Mouse (Mus musculus) right cerebral cortex, postnatal 36 days (tissue): ENCODE data around the gene Pcdh7.

Experiments
- DNase-seq, 2 experiments: peaks; one replicate each; pipeline ENCODE4 v3.0.0; 2022; ENCODE audit warnings: low spot score in 2 of 2, mixed read lengths in 1 of 2

Pcdh7 gene

DNA sequence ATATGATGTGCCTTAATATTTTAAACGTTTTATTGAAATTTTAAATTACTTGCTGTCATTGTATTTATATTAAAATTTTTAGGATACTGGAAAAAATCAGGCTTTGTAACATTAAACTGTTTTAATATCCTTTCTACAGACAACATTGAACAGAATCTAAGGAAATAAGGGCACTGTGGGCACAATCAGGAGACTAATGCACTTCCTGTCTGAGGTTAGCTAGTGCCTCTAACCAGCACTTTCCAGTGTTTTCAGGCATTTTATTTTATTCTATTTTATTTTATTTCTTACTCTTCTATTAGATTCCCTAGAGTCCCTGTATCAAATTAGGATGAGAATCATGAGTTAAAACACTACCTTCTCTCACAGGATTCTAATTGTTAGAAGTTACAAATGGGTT is 28.1 kb downstream of the Pcdh7 start:
- no peak for DNase-seq

- no peak for DNase-seq
Measured at GRCm38 (mm10) chr5:57750320-57750719, 32.6 kb downstream of the Pcdh7 start.

DNA sequence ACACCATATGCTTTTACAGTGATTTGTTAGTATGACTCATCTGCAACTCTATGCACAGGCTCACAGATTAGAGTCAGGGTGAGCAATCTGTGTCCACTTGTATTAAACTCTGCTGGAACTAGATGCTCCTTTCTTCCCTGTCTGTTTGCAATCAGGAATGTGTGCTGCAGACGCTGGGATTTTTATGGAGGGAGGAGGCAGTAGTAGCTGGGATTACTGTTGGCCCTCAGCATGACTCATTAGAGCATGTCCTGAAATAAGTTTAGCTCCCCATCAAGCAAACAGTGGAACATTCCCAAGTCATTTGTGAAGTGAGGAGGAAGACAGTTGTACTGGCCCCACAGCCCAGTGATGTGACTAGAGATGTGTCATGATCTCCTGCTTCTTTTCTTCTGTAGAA is 38.0 kb downstream of the Pcdh7 start:
- DNase-seq, result peak in 1 of 2 experiments; percentile 9

DNA sequence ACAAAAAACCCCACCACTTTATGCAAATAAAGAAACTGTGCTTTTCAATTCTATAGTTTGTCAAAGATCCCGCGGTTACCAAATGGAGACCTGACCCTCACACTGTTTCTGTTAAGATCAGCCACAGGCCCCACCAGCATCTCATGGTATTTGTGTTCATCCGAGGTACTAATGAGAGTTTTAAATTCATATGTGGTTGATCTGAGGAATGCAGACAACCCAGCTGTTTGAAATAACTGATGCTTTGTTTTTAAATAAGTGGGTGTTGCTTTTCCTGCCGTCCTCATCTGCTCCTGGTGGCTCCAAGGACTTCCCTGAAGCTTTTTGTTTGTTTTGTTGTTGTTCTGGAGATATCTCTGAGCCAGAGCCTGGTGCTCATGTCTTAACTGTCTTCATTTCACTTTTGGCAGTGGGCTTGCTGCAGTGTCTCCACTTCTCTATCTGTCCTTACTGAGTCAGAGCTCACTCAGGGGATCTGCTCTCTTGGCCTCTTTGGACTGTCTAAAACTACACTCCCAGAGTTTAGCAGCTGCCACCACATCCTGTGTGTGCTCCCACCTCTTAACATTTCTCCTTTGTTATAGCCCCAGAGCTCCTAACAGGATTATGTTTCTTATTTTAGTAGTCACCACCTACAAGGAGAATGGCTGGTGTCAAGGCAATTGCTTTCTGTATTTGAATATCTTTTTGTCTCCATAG is 39.1 kb downstream of the Pcdh7 start:
- no peak for DNase-seq

- DNase-seq, result no peak
Measured at GRCm38 (mm10) chr5:57757436-57757898, 39.7 kb downstream of the Pcdh7 start.

DNA sequence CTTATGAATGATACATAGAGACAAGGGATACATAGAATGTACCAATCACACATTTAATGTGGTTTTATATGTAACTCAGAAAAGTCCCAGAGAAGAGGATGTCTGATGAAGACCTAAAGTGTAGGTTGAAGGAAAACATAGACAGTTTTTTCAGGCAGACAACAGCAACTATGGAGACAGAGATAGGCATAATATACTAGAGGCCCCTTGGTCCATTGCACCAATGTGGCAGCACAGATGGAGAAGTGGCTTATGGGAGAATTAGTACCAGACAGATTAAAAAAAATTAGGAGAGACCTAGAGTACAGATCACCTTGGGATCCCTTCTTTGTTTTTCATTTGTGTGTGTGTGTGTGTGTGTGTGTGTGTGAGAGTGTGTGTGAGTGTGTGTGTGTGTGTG is 41.2 kb downstream of the Pcdh7 start:
- DNase-seq, result no peak

- DNase-seq, result no peak
Measured at GRCm38 (mm10) chr5:57760069-57761063, 42.6 kb downstream of the Pcdh7 start.

DNA sequence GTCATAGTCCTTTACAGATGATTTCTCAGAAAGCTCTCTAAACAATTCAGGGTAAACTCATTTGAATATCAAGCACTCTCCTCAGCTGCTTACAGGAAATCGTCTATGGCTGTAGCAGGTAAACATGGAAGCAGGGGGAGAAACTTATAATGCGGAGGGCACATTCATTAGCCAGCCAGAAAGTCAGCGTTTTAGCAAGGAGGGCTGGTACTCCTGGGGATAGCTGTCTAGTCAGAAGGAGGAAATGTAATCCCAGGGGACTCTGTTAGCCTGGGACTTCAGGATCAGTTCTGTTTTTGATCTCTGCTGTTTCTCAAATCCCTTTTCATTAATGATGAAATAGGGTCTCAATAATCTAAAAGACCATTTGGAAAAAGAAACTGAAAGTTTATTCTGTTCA is 47.6 kb downstream of the Pcdh7 start:
- DNase-seq, result no peak

- DNase-seq, result no peak
Measured at GRCm38 (mm10) chr5:57767346-57767745, 49.6 kb downstream of the Pcdh7 start.

- DNase-seq, result no peak
Measured at GRCm38 (mm10) chr5:57768469-57769022, 50.8 kb downstream of the Pcdh7 start.

DNA sequence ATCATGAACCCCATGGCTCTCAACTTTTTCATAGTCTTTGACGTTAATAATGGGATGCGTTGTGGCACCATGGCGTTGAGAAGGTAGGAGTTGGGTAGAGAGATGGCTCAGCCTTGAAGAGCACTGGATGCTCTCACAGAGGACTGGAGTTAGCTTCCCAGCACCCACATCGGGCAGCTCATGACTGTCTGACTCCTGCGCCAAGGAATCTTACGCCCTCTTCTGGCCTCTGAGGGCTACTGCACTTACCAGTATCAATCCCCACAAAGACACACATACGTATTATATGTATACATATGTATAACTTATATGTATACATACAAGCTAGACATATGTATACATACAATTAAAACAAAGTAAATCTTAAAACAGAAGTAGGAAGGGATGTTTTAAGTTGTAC is 51.9 kb downstream of the Pcdh7 start:
- DNase-seq, result no peak

- DNase-seq, result no peak
Measured at GRCm38 (mm10) chr5:57770364-57770763, 52.6 kb downstream of the Pcdh7 start.

GRCm38 (mm10) chr5:57771122-57771521 is 53.4 kb downstream of the Pcdh7 start:
- DNase-seq, result no peak

DNA sequence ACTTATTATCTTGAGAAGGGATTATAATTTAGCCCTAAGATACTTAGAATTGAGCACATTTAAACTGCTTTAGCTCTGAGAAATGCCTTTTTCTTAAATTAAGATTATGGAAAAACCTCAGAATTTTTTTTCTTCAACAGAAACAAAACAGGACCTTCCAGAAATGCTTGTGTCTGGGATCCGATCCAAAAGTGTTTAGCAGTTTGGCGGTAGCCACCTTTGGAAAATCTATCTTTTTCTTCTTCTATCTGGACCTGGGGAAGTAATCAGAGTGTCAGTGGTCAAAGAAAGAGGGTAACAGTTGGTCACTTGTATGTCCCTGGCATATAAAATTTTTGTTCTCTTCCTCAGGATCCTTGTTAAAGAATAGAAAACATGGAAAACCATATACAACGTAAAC is 54.9 kb downstream of the Pcdh7 start:
- DNase-seq, result no peak

DNA sequence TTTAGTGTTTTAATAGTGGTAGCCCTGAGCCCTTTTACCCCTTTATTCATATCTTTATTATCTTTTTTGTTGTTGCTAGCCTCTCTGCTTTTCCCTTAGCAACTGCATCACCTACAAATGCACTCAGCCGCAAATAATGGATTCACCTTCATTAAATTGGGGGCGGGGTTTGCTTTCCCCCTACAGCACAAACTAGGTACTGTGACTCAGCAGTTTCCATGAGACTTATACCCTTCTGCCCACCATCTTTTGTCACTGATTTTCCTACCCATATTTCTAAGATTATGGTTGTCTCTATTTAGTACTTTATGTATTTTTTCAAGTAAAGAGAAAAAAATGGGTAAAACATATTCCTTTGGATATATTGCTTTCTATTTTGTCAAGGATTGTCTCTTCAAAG is 56.7 kb downstream of the Pcdh7 start:
- DNase-seq, result no peak

GRCm38 (mm10) chr5:57778093-57778492 is 60.3 kb downstream of the Pcdh7 start:
- no peak for DNase-seq

DNA sequence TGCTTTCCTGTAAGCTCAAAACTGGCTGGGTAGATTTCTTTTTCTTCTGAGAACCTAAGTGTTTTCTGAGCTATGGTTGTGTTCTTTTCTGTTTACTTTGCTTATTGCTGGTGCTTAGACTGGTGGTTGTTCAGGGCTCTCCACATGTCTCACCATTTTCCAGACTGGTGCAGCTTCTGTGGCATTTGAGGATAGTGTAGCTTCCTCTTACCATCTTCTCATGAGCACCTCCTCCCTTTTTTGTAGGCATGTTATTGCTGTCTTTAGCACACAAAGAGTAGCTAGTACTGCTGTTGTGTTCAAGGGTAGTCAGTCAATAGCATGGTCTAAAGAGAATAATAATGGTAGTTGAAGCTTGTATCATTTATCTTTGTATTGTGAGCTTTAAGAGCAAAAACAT is 62.2 kb downstream of the Pcdh7 start:
- no peak for DNase-seq

DNA sequence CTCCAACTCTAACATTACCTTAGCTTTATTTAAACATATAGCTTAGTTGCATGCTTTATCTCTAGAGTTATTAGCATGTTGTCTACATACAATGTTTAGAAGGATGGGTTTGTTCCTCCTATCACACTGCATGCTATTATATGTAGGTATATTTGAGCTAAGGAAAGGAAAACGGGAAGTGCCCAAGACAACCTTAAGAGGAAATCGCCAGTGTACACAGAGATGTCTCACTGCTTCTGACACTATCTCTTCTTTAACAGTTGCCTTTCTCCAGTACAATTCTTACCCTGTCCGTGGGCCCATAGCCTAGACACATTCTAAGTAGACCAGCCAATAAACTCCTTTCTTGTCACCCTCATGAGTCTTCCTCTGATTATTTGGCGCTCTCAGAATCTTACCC is 62.8 kb downstream of the Pcdh7 start:
- DNase-seq, result no peak

GRCm38 (mm10) chr5:57781950-57782349 is 64.2 kb downstream of the Pcdh7 start:
- DNase-seq, result no peak

DNA sequence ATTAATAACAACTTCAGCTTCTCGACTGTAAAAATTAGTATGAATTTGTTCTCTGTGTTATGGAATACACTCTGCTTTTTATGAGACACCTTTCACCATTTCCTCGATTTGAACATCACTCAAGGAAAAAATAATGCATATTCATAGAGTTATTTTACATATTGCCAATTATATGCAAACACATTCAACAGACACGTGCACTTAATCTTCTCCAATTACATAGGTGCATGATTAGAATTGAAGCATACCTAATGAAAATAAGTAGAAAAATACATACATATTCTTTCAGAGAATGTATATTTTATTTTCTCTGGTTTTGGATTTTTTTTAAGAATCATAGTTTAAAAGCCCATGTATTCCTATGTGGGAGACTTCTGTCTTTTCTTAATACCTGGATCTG is 64.8 kb downstream of the Pcdh7 start:
- DNase-seq, result no peak

DNA sequence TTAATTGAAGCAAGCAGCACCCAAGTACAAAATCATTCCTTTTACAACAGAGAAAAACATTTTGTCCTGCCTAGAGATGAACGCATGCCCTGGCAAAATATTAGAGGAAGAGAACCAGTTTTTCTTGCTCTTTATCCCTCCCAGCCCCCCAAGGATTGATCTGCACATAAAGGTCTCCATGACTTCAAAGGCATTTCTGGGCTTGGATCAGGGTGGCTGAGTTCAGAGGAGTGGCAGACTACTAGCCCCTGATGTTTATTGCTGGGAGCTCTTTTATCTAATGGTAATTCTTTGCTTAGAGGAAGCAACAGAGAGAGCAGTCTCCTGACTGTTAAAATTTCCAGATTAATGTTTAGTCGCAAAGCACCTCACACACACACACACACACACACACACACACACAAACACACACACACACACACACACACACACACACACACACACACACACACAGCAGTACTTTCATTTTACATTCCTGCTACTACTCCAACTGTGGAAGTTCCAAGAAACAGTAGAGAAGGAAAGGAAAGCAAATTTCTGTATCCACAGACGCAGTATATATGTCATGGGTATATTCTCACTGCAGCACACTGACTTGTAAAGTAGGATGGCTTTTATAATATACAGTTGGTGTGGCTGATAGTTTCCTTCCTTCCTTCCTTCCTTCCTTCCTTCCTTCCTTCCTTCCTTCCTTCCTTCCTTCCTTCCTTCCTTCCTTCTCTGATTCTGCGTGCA is 71.2 kb downstream of the Pcdh7 start:
- no peak for DNase-seq

DNA sequence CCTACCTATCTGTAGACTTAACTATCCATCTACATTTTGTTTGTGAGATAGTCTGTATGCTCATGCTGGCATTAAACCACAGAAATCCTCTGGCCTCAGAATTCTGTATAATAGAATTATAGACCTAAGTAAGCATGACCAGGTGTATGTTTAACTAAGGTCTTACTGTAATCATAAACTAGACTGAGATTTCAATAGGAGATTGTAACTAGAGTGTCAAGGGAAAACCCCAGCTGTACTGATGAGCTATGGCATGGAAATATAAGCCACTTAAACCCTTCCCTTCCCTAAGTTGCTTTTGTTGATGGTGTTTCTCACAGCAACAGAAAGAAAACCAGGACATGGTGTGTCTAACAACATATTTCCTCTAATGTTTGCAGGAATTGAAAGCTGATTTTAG is 78.6 kb downstream of the Pcdh7 start:
- DNase-seq, result no peak
